Mouse (Mus musculus) cerebellum, adult 11 months (tissue): ENCODE measurements at regions not wholly inside any gene's neighbourhood (a gene's known extent, or its start where the extent isn't known, plus 50 kb on each side); places are given as distances from the start of the nearest gene placed in this dataset.

ENCODE experiments used
- DNase-seq: peaks from one replicate; pipeline ENCODE4 v3.0.0; 2022

- no peak for DNase-seq
Measured at GRCm38 (mm10) chr13:110450526-110450925, 55.7 kb downstream of the Plk2 start.

GRCm38 (mm10) chr13:110452009-110452525, 57.2 kb downstream of the Plk2 start:
- no peak for DNase-seq

- no peak for DNase-seq
Measured at GRCm38 (mm10) chr13:110455085-110455484, 60.2 kb downstream of the Plk2 start.

GRCm38 (mm10) chr13:110455569-110456196, 60.8 kb downstream of the Plk2 start:
- no peak for DNase-seq

GRCm38 (mm10) chr13:110458701-110459100, 63.9 kb downstream of the Plk2 start:
- DNase-seq, result peak; percentile 3

GRCm38 (mm10) chr13:110461581-110461980, 66.7 kb downstream of the Plk2 start:
- DNase-seq, result no peak

DNA sequence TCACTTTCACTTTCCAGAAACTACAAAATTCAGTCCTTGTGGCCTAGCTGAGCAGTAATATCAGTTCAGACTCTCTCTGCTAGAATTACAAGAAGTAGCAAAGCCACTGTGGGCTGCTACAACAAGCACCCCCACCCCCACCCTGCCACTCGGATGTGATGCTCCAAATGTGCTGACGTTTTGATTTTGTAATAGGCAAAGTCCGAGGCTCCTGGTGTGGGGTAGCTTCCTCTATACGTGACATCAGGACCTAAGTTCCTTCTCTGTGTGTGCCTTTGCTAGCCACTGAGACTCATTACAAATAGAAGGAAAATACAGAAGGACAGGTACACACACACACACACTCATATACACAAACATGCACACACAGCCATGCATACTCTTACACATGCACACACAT, 76.7 kb downstream of the Plk2 start:
- DNase-seq, result no peak

DNA sequence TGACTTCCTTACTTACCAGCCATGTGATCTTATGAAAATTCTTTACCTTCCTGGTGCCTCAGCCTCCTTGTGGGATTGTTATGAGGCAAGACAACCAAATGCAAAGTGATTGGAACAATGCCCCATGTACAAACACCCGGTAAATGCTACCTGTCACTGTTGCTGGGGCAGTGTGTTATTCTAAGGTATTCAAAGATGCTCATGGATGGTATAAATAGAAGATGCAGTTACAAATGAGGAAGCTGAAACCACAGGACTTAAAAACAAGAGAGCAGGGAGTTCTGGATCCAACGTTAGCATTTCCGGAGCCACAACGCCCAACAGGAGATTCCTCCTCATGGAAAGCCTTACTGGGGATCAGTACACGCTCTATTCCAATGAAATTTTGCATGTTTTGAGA, 82.9 kb downstream of the Plk2 start:
- DNase-seq, result no peak

- DNase-seq, result no peak
Measured at GRCm38 (mm10) chr13:110484358-110484940, 89.6 kb downstream of the Plk2 start.

DNA sequence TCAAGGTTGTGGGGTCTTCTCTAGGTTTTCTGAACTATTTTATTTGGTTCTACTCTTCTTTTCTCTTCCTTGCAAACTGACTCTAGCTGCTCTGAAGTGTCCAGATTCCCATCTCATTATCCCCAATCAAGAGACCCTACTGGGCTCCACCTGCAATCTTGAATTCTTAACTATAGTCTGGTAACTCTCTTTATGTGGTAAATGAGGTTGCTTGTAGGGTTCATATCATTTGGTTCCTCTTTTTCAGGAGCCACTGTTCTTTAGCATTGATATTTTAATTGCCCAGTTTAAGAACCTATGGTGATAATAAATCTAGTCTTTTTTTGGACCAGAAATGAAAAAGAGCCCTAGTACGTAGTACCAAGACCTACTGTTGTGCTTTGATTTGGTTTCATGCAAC, 90.7 kb downstream of the Plk2 start:
- no peak for DNase-seq

GRCm38 (mm10) chr13:110490166-110490565, 95.3 kb downstream of the Plk2 start:
- DNase-seq, result no peak

DNA sequence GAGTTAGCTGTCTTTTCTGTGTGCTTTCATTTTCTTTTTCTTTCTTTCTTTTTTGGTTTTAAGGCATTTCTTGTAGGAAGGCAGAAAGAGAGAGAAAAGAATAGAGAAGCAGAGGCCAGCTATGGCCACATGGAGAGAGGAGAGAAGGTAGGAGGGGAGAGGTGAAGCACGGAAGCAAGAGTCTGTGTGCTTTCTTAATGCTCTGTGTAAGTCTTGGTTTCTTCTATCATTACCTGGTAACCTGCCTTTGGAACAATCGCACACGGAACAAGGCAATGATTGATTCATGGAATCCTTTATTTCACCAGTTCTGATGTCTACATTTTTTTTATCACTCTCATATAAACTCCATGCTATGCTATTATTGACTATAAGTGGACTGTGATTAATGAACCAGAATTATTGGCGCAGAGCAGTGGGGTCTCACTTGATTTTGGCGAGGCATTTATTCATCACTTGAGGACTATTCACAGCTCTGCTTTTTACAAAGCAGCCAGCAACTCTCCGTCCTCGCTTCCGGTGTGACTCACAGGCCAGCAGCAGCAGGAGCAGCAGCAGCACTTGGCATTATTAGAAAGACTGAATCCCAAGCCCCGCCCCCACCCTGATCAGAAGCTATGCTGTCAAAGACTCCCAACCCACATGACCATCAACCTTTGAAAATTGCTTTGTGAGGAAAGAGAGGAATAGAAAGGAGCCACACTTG, 97.6 kb downstream of the Plk2 start:
- no peak for DNase-seq

- DNase-seq, result no peak
Measured at GRCm38 (mm10) chr13:110493002-110493552, 98.2 kb downstream of the Plk2 start.

GRCm38 (mm10) chr13:110497461-110497860, 102.6 kb downstream of the Plk2 start:
- DNase-seq, result no peak

- DNase-seq, result no peak
Measured at GRCm38 (mm10) chr13:110507814-110508362, 113.0 kb downstream of the Plk2 start.

DNA sequence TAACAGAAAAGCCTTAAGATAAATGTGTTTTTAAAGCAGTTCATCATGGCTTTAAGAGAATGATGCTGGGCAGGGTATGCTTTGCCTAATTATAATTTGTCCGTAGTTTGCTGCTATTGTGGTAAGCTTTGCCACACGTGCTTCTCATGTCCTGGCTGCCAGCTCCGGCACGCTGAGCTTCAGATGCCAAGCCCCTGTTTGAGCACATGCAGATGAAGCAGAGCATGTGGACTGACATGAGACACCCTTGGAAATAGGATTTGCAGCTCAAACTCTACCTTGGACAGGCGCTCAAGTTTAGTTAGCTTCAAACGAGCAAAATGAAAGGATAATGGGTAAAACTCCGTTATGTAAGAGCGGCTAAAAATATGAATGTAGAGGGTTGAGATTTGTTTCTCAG, 123.1 kb downstream of the Plk2 start:
- DNase-seq, result no peak

GRCm38 (mm10) chr13:110522974-110523373, 128.1 kb downstream of the Plk2 start:
- DNase-seq, result no peak

DNA sequence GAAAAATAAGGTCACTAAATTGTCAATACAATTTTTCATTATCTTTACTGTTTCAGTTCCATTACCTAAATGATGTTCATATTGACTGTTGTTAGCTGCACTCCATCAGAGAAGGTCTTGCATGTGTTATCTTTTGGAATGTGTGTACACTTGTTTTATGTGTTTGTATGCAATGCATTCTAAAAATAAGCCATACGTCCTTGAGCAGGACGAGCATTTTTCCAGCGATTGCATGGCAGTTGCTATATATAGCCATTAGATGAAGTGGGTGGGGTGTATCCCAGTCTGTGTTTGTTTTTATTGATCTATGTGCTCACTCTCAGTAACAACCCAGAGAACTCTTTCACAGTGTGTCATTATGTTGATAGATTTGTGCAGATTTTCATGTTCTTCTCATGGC, 132.8 kb downstream of the Plk2 start:
- DNase-seq, result no peak

DNA sequence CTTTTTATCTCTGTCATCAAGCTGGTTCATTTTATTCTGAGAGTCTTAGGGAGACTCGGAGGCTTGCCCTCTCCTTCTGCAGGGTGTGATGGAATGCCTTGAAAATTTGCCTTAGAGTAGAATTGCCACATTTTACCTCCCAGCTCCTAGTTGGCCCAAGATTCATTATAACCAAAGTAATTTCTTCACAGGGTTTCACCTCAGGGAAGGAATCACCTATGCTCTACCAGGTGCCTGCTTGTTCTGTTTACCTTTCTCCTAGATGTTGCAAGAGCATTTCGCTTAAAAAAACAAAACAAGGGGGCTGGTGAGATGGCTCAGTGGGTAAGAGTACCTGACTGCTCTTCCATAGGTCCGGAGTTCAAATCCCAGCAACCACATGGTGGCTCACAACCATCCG, 134.8 kb downstream of the Plk2 start:
- no peak for DNase-seq

DNA sequence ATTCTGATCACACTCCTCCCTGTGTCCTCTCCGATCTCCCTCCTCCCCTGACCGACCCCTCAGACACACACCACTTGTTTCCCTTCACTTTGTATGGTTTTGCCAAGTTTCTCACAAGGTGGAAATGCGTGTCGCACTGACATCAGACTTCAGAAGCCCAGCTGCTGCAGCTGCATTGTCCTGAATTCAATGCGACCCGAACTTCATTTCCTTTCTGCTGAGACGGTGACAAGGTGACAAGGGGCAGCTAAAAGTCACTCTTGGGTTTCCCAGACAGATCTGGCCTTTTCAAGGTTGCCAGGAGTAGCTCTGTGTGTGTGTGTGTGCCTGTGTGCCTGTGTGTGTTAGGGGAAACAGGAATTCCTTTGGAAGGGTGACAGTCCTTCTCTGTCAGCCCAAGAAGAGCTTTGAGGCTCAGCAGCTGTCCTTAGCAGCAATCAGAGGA, 139.5 kb downstream of the Plk2 start:
- DNase-seq, result no peak

DNA sequence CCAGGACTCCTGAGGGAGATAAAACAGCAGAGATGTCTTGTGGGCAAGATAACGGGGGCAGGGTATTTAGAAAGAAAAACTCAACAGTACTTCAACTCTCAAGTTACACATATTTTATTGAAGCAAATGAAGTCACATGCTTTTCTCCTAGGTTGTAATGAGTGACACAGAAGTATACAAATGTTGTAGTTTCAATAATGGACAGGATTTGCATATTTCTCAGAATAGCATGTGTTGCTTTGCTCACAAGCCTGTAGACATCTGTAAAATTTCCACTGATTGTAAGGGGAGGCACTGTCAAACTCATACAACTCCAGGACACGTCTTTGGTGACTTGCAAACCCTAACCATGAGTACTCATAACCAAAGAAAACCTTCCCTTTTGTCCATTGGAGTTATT, 140.9 kb downstream of the Plk2 start:
- DNase-seq, result no peak

DNA sequence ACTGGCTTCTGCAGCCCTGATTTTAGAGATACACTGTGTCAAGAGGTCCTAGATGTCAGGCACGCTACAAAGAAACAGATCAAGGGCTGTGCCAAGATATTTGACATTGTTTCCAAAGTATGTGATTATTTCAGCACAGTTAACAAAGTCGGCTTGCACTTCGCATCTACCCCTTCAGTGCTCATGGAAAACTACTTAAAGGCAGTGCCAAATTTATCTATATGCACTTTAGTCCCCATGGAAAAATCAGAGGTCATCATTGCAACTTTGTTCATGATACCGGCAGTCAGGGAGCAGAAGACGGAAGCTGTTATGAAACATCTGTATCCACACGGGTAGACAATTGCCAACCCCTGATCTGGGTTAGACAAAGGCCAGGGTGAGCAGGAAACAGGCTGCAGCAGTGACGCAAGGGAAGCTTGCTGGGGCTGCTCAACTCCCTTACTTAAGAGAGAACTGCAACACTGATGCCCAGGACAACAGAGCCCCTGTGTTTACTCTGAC, 143.2 kb downstream of the Plk2 start:
- no peak for DNase-seq

- DNase-seq, result no peak
Measured at GRCm38 (mm10) chr13:110540543-110541265, 145.9 kb downstream of the Plk2 start.
